In the genomic region with DNA sequence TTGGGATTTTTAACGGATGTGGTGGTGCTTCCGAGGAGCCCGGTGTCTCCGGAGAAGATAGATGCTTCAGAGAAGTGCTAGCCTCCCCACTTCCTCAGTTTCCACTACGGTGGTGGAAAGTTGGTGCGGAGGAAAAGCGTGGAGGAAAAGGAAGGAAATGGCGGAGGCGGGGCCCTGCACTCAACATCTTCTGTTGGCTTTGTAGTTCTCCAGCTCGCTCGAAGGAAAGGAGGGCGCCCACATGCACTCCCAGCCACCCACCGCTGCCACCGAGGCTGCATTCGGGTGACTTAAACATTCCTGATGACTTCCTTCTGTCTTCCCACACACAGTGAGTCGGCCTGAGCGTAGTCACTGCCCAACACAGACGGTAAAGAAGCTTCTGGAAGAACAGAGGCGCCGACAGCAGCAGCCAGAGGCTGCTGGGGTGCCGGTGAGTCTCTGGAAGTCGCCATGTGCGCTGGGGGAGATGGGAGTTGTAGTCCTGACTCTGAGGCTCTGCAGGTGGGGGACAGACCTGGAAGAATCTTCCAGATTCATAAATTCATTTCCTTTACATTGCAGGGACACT, we compare ENCODE assay signal across 8 mouse cellular contexts. TPM values are rescaled to one million over a fixed set of nuclear protein-coding genes. Genes with fewer than 3 reads are reported as not detected.
A peak's percentile ranks its signal among the peaks of the same experiment; 100 is the strongest.
DNase-seq lines count a peak whose midpoint lies in the region; ATAC-seq lines count a peak whose summit lies in the region.

No protein-coding gene starts in this region.

- H3K9ac ChIP-seq in embryonic facial prominence, embryonic 12.5 days, result peak overlapping the region; percentile 59
- peak overlapping the region; percentile 61; the same call in 1 of the 2 replicates for H3K9ac ChIP-seq in midbrain, embryonic 12.5 days (replicated peaks)

- H3K4me1 ChIP-seq in embryonic facial prominence, embryonic 12.5 days, result peaks cover 12% of the 10 kb centered on the region
- H3K4me1 ChIP-seq in hindbrain, embryonic 10.5 days (replicated peaks), result peaks cover 24% of the 10 kb centered on the region
- peaks cover 22% of the 10 kb centered on the region for H3K4me1 ChIP-seq in limb, embryonic 10.5 days
- H3K4me1 ChIP-seq in midbrain, embryonic 12.5 days, result peaks cover 16% of the 10 kb centered on the region

- 47% methylated on average over 23 of the region's 23 CpGs for WGBS in embryonic facial prominence, embryonic 12.5 days
- 47% methylated on average over 23 of the region's 23 CpGs for WGBS in hindbrain, embryonic 10.5 days
- WGBS in limb, embryonic 10.5 days, result 51% methylated on average over 23 of the region's 23 CpGs
- WGBS in midbrain, embryonic 12.5 days, result 53% methylated on average over 23 of the region's 23 CpGs

- H3K4me2 ChIP-seq in embryonic facial prominence, embryonic 12.5 days (replicated peaks), result peak overlapping the region; percentile 91
- H3K4me2 ChIP-seq in midbrain, embryonic 12.5 days (replicated peaks), result peak overlapping the region; percentile 96

- no peak for ATAC-seq in embryonic facial prominence, embryonic 12.5 days (ENCODE audit: insufficient number of reproducible peaks, insufficient read depth, low FRiP score, low TSS enrichment)
- no peak for ATAC-seq in midbrain, embryonic 12.5 days (ENCODE audit: low FRiP score, low read depth)

- H3K27me3 ChIP-seq in embryonic facial prominence, embryonic 12.5 days, result peaks cover 23% of the 10 kb centered on the region; the same call in 1 of the 2 replicates
- peaks cover 41% of the 10 kb centered on the region for H3K27me3 ChIP-seq in hindbrain, embryonic 10.5 days (ENCODE audit: insufficient read depth, poor library complexity, severe bottlenecking)
- peaks cover 51% of the 10 kb centered on the region for H3K27me3 ChIP-seq in limb, embryonic 10.5 days (ENCODE audit: low read depth, poor library complexity, severe bottlenecking)
- peaks cover 37% of the 10 kb centered on the region for H3K27me3 ChIP-seq in midbrain, embryonic 12.5 days

- H3K36me3 ChIP-seq in embryonic facial prominence, embryonic 12.5 days, result peaks cover 19% of the 10 kb centered on the region
- peaks cover 26% of the 10 kb centered on the region for H3K36me3 ChIP-seq in hindbrain, embryonic 10.5 days
- peaks cover 8% of the 10 kb centered on the region for H3K36me3 ChIP-seq in limb, embryonic 10.5 days
- peaks cover 11% of the 10 kb centered on the region; the same call in 1 of the 2 replicates for H3K36me3 ChIP-seq in midbrain, embryonic 12.5 days

- DNase-seq in right cerebral cortex, adult 2 months (ENCODE audit: low spot score in 2 of 2), result peak; percentile 71 to 74
- DNase-seq in right cerebral cortex, postnatal 4 days, result no peak
- no peak for DNase-seq in hindbrain, embryonic 10.5 days (ENCODE audit: low spot score)
- no peak for DNase-seq in limb, embryonic 10.5 days (ENCODE audit: low spot score)
- DNase-seq in thymus, postnatal 4 days, result peak; percentile 74
- no peak for DNase-seq in gastrocnemius, adult 8-10 months (ENCODE audit: low spot score in 2 of 2)

- peak overlapping the region; percentile 58 for H3K4me3 ChIP-seq in embryonic facial prominence, embryonic 12.5 days
- peak overlapping the region; percentile 66 for H3K4me3 ChIP-seq in hindbrain, embryonic 10.5 days
- H3K4me3 ChIP-seq in limb, embryonic 10.5 days, result peak overlapping the region; percentile 70
- H3K4me3 ChIP-seq in midbrain, embryonic 12.5 days, result peak overlapping the region; percentile 63

- peak overlapping the region; percentile 50; the same call in 1 of the 2 replicates for H3K27ac ChIP-seq in embryonic facial prominence, embryonic 12.5 days
- 0 out of 2 replicates have a peak overlapping the region, but pooled peaks have one; percentile 80 for H3K27ac ChIP-seq in hindbrain, embryonic 10.5 days
- peak overlapping the region; percentile 34; the same call in 1 of the 2 replicates for H3K27ac ChIP-seq in limb, embryonic 10.5 days
- H3K27ac ChIP-seq in midbrain, embryonic 12.5 days (replicated peaks), result no peak overlapping the region

- H3K9me3 ChIP-seq in embryonic facial prominence, embryonic 12.5 days, result 0 out of 2 replicates have a peak, but pooled peaks cover 3% of the 10 kb centered on the region
- H3K9me3 ChIP-seq in hindbrain, embryonic 10.5 days, result no peaks in the 10 kb centered on the region
- H3K9me3 ChIP-seq in limb, embryonic 10.5 days (replicated peaks), result no peaks in the 10 kb centered on the region; the same call in 1 of the 2 replicates
- H3K9me3 ChIP-seq in midbrain, embryonic 12.5 days, result peaks cover 4% of the 10 kb centered on the region; the same call in 1 of the 2 replicates

RNA-seq across cellular contexts. Expression of gene Nfkbid, which starts 1.6 kb away (rescaled TPM):
- polyA plus RNA-seq in embryonic facial prominence, embryonic 12.5 days (2016; fragmentation: Nextera tagmentation; extraction: Ambion mirVana), result 2.1 and 2.9 TPM in 2 replicates
- polyA plus RNA-seq in hindbrain, embryonic 10.5 days (2016; fragmentation: Nextera tagmentation; extraction: Ambion mirVana), result 1.5 and 1.7 TPM in 2 replicates
- 0.55 and 1.2 TPM in 2 replicates for polyA plus RNA-seq in limb, embryonic 10.5 days (2016; fragmentation: Nextera tagmentation; extraction: Ambion mirVana)
- 1.4 TPM in 2 replicates for polyA plus RNA-seq in midbrain, embryonic 12.5 days (2016; fragmentation: Nextera tagmentation; extraction: Ambion mirVana)
- under 1 TPM in 1 of 4 experiments, not detected in 3; 0.40 TPM for total RNA-seq in gastrocnemius, adult 8-10 months (2022)

RNA-seq across cellular contexts. Expression of gene Hcst, which starts 3.5 kb away (rescaled TPM):
- polyA plus RNA-seq in embryonic facial prominence, embryonic 12.5 days (2016; fragmentation: Nextera tagmentation; extraction: Ambion mirVana), result 0.70 and 0.98 TPM in 2 replicates
- 0.55 and 0.57 TPM in 2 replicates for polyA plus RNA-seq in hindbrain, embryonic 10.5 days (2016; fragmentation: Nextera tagmentation; extraction: Ambion mirVana)
- polyA plus RNA-seq in limb, embryonic 10.5 days (2016; fragmentation: Nextera tagmentation; extraction: Ambion mirVana), result not detected in 2 replicates
- polyA plus RNA-seq in midbrain, embryonic 12.5 days (2016; fragmentation: Nextera tagmentation; extraction: Ambion mirVana), result not detected in 2 replicates
- total RNA-seq in gastrocnemius, adult 8-10 months (2022), result not detected

RNA-seq across cellular contexts. Expression of gene Tyrobp, which starts 9.6 kb away (rescaled TPM):
- 16.7 and 18.7 TPM in 2 replicates for polyA plus RNA-seq in embryonic facial prominence, embryonic 12.5 days (2016; fragmentation: Nextera tagmentation; extraction: Ambion mirVana)
- polyA plus RNA-seq in hindbrain, embryonic 10.5 days (2016; fragmentation: Nextera tagmentation; extraction: Ambion mirVana), result 16.9 and 27.9 TPM in 2 replicates
- polyA plus RNA-seq in limb, embryonic 10.5 days (2016; fragmentation: Nextera tagmentation; extraction: Ambion mirVana), result 7.6 and 8.6 TPM in 2 replicates
- polyA plus RNA-seq in midbrain, embryonic 12.5 days (2016; fragmentation: Nextera tagmentation; extraction: Ambion mirVana), result 18.3 and 24.4 TPM in 2 replicates
- total RNA-seq in gastrocnemius, adult 8-10 months (2022), result 1 to 10 TPM in 2 of 4 experiments, under 1 TPM in 2; 0.82 to 5.5 (median 2.1) TPM

RNA-seq across cellular contexts. Expression of gene Aplp1, which starts 22.2 kb away (rescaled TPM):
- polyA plus RNA-seq in embryonic facial prominence, embryonic 12.5 days (2016; fragmentation: Nextera tagmentation; extraction: Ambion mirVana), result 66.5 and 74.7 TPM in 2 replicates
- polyA plus RNA-seq in hindbrain, embryonic 10.5 days (2016; fragmentation: Nextera tagmentation; extraction: Ambion mirVana), result 69.7 and 184 TPM in 2 replicates
- 8.4 and 13.4 TPM in 2 replicates for polyA plus RNA-seq in limb, embryonic 10.5 days (2016; fragmentation: Nextera tagmentation; extraction: Ambion mirVana)
- 301 and 324 TPM in 2 replicates for polyA plus RNA-seq in midbrain, embryonic 12.5 days (2016; fragmentation: Nextera tagmentation; extraction: Ambion mirVana)
- total RNA-seq in gastrocnemius, adult 8-10 months (2022), result 1 to 10 TPM in 1 of 4 experiments, under 1 TPM in 3; 0.46 to 1.5 (median 0.71) TPM

RNA-seq across cellular contexts. Expression of gene Kirrel2, which starts 34.3 kb away (rescaled TPM):
- 0.46 and 0.52 TPM in 2 replicates for polyA plus RNA-seq in embryonic facial prominence, embryonic 12.5 days (2016; fragmentation: Nextera tagmentation; extraction: Ambion mirVana)
- 11.8 and 35.0 TPM in 2 replicates for polyA plus RNA-seq in hindbrain, embryonic 10.5 days (2016; fragmentation: Nextera tagmentation; extraction: Ambion mirVana)
- polyA plus RNA-seq in limb, embryonic 10.5 days (2016; fragmentation: Nextera tagmentation; extraction: Ambion mirVana), result not detected in 2 replicates
- polyA plus RNA-seq in midbrain, embryonic 12.5 days (2016; fragmentation: Nextera tagmentation; extraction: Ambion mirVana), result 1.6 and 4.7 TPM in 2 replicates
- total RNA-seq in gastrocnemius, adult 8-10 months (2022), result not detected

Comparison
In these comparisons a context has a peak if more than half of its experiments do, and no peak if none do; other contexts are left out.
1. DNase-seq: peak in right cerebral cortex, adult 2 months (2 of 2) and thymus, postnatal 4 days (single experiment); none in right cerebral cortex, postnatal 4 days (single experiment), hindbrain, embryonic 10.5 days (single experiment), limb, embryonic 10.5 days (single experiment) and gastrocnemius, adult 8-10 months (0 of 2).
2. Peak in every context shown above with its lines, with median percentiles within 50 percentile points of each other: H3K4me3 ChIP-seq.